Mouse (Mus musculus) hindbrain, postnatal 0 days (tissue): ENCODE data around the gene Tet1. TPM values are rescaled to one million over a fixed set of nuclear protein-coding genes. Genes with fewer than 3 reads are reported as not detected.
A peak's percentile ranks its signal among the peaks of the same experiment; 100 is the strongest.

Source experiments
- ATAC-seq: fragments of 200-750 bp; cut with Nextera tagmentation; 2 replicates; pipeline ENCODE4 v1.8.0; 2017; ENCODE audit warnings: mild to moderate bottlenecking, moderate TSS enrichment, moderate library complexity
- DNase-seq: peaks from one replicate; pipeline ENCODE4 v3.0.0-alpha.2; 2015; ENCODE audit warnings: low spot score
- H3K27ac ChIP-seq: fragments of 300-500 bp; sonication (generic); 2 replicates; pipeline ENCODE4 v1.5.1; 2014; ENCODE audit warnings: mild to moderate bottlenecking
- H3K27me3 ChIP-seq: fragments of 300-500 bp; sonication (generic); 2 replicates; pipeline ENCODE4 v1.6.1; 2014; ENCODE audit warnings: low read length, mixed read lengths; ENCODE audit not compliant: insufficient read depth
- H3K36me3 ChIP-seq: fragments of 300-500 bp; sonication (generic); 2 replicates; pipeline ENCODE4 v1.6.1; 2014; ENCODE audit warnings: low read length, mixed read lengths; ENCODE audit not compliant: insufficient read depth
- H3K4me1 ChIP-seq: fragments of 300-500 bp; sonication (generic); 2 replicates; pipeline ENCODE4 v1.6.1; 2014; ENCODE audit warnings: antibody characterized with exemption, low read length, mixed read lengths; ENCODE audit not compliant: insufficient read depth
- H3K4me2 ChIP-seq: fragments of 300-500 bp; sonication (generic); 2 replicates; pipeline ENCODE4 v1.6.1; 2014; ENCODE audit warnings: low read depth, mild to moderate bottlenecking, low read length, moderate library complexity, mixed read lengths
- H3K4me3 ChIP-seq: fragments of 300-500 bp; sonication (generic); 2 replicates; pipeline ENCODE4 v1.5.1; 2014; ENCODE audit warnings: low read length
- H3K9ac ChIP-seq: fragments of 300-500 bp; sonication (generic); replicated peaks from 2 replicates; pipeline ENCODE4 v1.6.1; 2014; ENCODE audit warnings: mild to moderate bottlenecking, low read length, moderate library complexity, mixed read lengths
- H3K9me3 ChIP-seq: fragments of 300-500 bp; sonication (generic); 2 replicates; pipeline ENCODE4 v1.6.1; 2016; ENCODE audit warnings: low read length, mixed read lengths
- CTCF ChIP-seq: IDR thresholded peaks from 2 replicates; pipeline ENCODE4 v1.5.1; 2016; ENCODE audit warnings: antibody characterized with exemption, control low read depth, low read depth
- WGBS: fragments of 180-500 bp; shearing (Covaris S2); extraction: QIAGEN DNeasy Blood & Tissue Kit; methylation state at CpG from one replicate; pipeline ENCODE4 v1.1.7; 2014; 5-methylcytosine and 5-hydroxymethylcytosine counted together
- polyA plus RNA-seq: library from polyadenylated mRNA; unstranded; fragments of >200 nt; fragmentation: Nextera tagmentation; extraction: Ambion mirVana; gene quantifications from 2 replicates; pipeline ENCODE4 v1.2.1, GENCODE M21; 2015
- total RNA-seq: library from RNA; depleted of rRNA; stranded (reverse); fragments of >200 nt; gene quantifications from 2 replicates; pipeline ENCODE4 v1.2.3, GENCODE M21; 2014

Gene Tet1
- total and polyA plus RNA-seq, 2 experiments from 2014 or later = 32.2 to 39.5 TPM

DNA sequence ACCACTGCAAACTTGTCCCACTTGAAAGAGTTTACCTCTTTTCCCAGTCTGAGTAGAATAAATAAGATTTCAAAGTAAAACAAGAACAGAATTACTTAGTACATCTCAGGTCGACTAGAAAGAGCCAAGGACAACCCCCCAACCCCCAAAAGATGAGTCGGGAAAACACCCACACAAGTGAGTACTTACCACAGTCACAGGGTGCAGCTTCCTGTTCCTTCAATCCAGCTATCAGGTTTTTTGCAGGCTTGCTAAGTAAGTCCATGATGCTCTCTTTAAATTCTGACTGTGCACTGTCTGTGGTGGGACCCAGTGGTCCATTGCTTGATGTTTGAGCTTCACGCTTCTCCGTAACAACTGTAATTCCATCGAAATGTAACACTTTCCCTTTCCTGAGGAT lies 70.8 kb downstream of the Tet1 start:
- ATAC-seq (no peak), DNase-seq (no peak)
- no peaks in the 10 kb centered on the region for H3K27me3 ChIP-seq
- no peaks in the 10 kb centered on the region for H3K4me1 ChIP-seq
- TF ChIP-seq CTCF = no peak
- no peaks in the 10 kb centered on the region for H3K9me3 ChIP-seq
- no peak overlapping the region for H3K4me2 ChIP-seq
- H3K9ac ChIP-seq = no peak overlapping the region
- no peak overlapping the region for H3K27ac ChIP-seq
- H3K4me3 ChIP-seq = no peak overlapping the region
- WGBS = 95% methylated on average over 5 of the region's 5 CpGs
- peaks cover 30% of the 10 kb centered on the region for H3K36me3 ChIP-seq

- ATAC-seq = no peak
- no peaks in the 10 kb centered on the region for H3K27me3 ChIP-seq
Measured at GRCm38 (mm10) chr10:62832783-62833182, 76.0 kb downstream of the Tet1 start.

DNA sequence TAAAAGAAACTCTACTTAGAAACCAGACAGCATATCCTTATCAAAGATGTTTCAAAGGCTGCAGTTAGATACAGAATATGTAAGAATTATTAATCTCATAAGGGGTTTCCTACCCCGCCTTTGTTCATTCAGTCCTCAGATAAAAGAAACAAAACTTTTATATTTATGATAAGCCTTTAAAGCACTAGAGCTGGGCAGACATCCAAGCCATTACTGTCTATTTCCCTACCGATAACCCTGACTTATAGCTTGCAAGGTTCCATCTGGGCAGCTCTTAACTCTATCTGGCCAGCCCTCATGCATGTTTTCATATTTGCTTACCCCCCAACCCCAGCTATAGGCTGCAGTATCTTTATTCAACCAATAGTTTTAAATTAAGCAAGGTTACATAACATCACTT lies 77.2 kb downstream of the Tet1 start:
- DNase-seq (no peak), ATAC-seq (no peak)
- Histone ChIP-seq H3K4me1 (no peaks in the 10 kb centered on the region), H3K4me3 (no peak overlapping the region), H3K36me3 (peaks cover 16% of the 10 kb centered on the region; the same call in 1 of the 2 replicates), H3K27me3 (no peaks in the 10 kb centered on the region), H3K9me3 (no peaks in the 10 kb centered on the region), H3K4me2 (no peak overlapping the region), H3K9ac (no peak overlapping the region), H3K27ac (no peak overlapping the region)
- 78% methylated on average over 2 of the region's 2 CpGs for WGBS
- no peak for TF ChIP-seq CTCF

More at GRCm38 (mm10) chr10:62832783-62833182, 76.0 kb downstream of the Tet1 start:
- no peak for DNase-seq
- no peaks in the 10 kb centered on the region for H3K9me3 ChIP-seq
- 84% methylated on average over 9 of the region's 9 CpGs for WGBS
- peaks cover 22% of the 10 kb centered on the region; the same call in 1 of the 2 replicates for H3K36me3 ChIP-seq
- H3K4me1 ChIP-seq = no peaks in the 10 kb centered on the region
- H3K4me3 ChIP-seq = no peak overlapping the region
- H3K4me2 ChIP-seq = no peak overlapping the region
- peak; percentile 8; the same call in 1 of the 2 replicates for TF ChIP-seq CTCF
- H3K9ac ChIP-seq = no peak overlapping the region
- H3K27ac ChIP-seq = no peak overlapping the region

DNA sequence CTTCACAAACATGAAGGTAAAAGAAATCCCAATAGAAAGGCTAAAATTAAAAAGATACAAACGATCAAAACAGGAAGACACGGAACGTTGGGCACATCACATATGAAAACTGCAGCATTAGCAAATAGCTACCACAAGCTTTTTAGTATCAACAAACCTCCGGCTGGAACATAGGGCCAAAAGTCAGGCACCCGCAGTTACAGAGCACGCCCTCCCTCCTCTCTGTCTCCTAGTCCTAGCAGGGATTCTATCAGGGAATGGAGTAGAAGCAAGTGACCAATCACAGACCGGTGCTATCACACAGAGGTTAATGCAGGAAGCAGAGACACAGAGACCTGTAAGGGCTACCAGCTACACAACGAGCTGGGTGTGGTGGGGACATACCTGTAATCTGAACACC lies 84.3 kb downstream of the Tet1 start:
- Histone ChIP-seq H3K27ac (no peak overlapping the region), H3K4me3 (no peak overlapping the region), H3K4me2 (no peak overlapping the region), H3K4me1 (no peaks in the 10 kb centered on the region), H3K27me3 (no peaks in the 10 kb centered on the region), H3K36me3 (peaks cover 19% of the 10 kb centered on the region; the same call in 1 of the 2 replicates), H3K9ac (no peak overlapping the region), H3K9me3 (no peaks in the 10 kb centered on the region)
- no peak for DNase-seq
- no peak for TF ChIP-seq CTCF
- 90% methylated on average over 8 of the region's 8 CpGs for WGBS
- ATAC-seq = no peak

DNA sequence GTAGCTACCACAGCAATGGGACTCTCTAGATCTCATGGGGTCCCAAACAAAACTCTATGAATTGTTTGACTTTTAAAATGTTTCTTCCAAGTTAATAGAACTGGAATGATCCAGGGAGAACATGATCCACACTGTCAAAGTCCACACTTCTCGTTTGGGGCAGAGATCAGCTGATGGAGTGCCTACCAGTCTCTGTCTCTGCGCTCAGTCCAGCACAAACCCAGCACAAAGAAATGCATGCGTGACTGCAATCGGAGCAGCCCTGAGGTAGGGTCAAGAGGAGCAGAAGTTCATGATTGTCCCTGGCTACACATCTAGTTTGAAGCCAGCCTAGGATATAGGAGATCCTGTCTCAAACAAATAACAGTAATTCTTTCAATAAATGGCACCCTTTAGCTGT lies 85.4 kb downstream of the Tet1 start:
- peaks cover 27% of the 10 kb centered on the region; the same call in 1 of the 2 replicates for H3K36me3 ChIP-seq
- DNase-seq (no peak), ATAC-seq (no peak)
- WGBS = 82% methylated on average over 4 of the region's 4 CpGs
- H3K9me3 ChIP-seq = no peaks in the 10 kb centered on the region
- H3K4me1 ChIP-seq = no peaks in the 10 kb centered on the region
- no peak overlapping the region for H3K9ac ChIP-seq
- H3K4me2 ChIP-seq = no peak overlapping the region
- H3K27me3 ChIP-seq = no peaks in the 10 kb centered on the region
- TF ChIP-seq CTCF = no peak
- H3K4me3 ChIP-seq = no peak overlapping the region
- no peak overlapping the region for H3K27ac ChIP-seq

DNA sequence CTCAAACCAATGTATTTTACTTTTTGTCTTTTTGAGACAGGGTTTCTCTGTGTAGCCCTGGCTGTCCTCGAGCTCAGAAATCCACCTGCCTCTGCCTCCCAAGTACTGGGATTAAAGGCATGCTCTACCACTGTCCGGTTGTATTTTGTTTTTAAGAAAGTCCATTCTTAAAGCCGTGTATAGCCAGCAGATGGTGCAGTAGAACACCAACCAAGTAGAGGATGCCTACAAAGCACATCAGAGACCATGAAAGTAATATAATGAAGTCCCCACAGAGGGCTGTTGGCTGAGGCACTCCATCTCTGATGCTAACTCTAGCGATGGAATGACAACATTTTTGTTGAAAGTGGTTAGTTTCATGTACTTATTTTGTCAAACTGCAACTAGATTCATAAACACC lies 98.8 kb downstream of the Tet1 start:
- H3K27me3 ChIP-seq = no peaks in the 10 kb centered on the region
- no peak for ATAC-seq
- no peak overlapping the region for H3K27ac ChIP-seq
- WGBS = 69% methylated on average over 4 of the region's 4 CpGs
- no peaks in the 10 kb centered on the region for H3K9me3 ChIP-seq
- H3K4me3 ChIP-seq = no peak overlapping the region
- H3K9ac ChIP-seq = no peak overlapping the region
- no peak; the same call in 1 of the 2 replicates for TF ChIP-seq CTCF
- no peak for DNase-seq
- no peak overlapping the region for H3K4me2 ChIP-seq
- H3K4me1 ChIP-seq = no peaks in the 10 kb centered on the region
- H3K36me3 ChIP-seq = peaks cover 29% of the 10 kb centered on the region

- TF ChIP-seq CTCF = no peak
Measured at GRCm38 (mm10) chr10:62808766-62809165, 100.0 kb downstream of the Tet1 start.

More at GRCm38 (mm10) chr10:62808766-62809165, 100.0 kb downstream of the Tet1 start:
- Histone ChIP-seq H3K9ac (no peak overlapping the region), H3K36me3 (peaks cover 19% of the 10 kb centered on the region), H3K4me3 (no peak overlapping the region), H3K4me1 (no peaks in the 10 kb centered on the region), H3K4me2 (no peak overlapping the region), H3K9me3 (no peaks in the 10 kb centered on the region), H3K27me3 (no peaks in the 10 kb centered on the region), H3K27ac (no peak overlapping the region)
- 98% methylated on average over 2 of the region's 2 CpGs for WGBS
- DNase-seq (no peak), ATAC-seq (no peak)
